Comparison of ENCODE assay signal across 16 mouse cellular contexts in genomic region chr9:121212322-121212721, GRCm38 (mm10).
DNase-seq lines count a peak whose midpoint lies in the region; ATAC-seq and TF ChIP-seq lines count a peak whose summit lies in the region.
"Had no signal": no experiment of that assay in that cellular context is flagged by ENCODE, and none has a peak within 500 bp of the region (broad histone marks: within the 10 kb centered on the region; RNA-seq: fewer than 3 reads in every experiment).

No protein-coding gene starts in this region.

- H3K4me3 ChIP-seq in lung, embryonic 14.5 days (ENCODE audit: low read depth, low read length), result no peak overlapping the region
- no peak overlapping the region for H3K4me3 ChIP-seq in limb, embryonic 11.5 days (ENCODE audit: low read depth, low read length)
- H3K4me3 ChIP-seq in hindbrain, embryonic 14.5 days (replicated peaks; ENCODE audit: low read length), result no peak overlapping the region
- H3K4me3 ChIP-seq: embryonic facial prominence, embryonic 12.5 days; forebrain, embryonic 15.5 days; intestine, embryonic 15.5 days; neural tube, embryonic 13.5 days had no signal

- ATAC-seq in CD4-positive, CD25-positive, alpha-beta regulatory T cell, adult 4 months, result no peak
- ATAC-seq in lung, embryonic 14.5 days (ENCODE audit: insufficient read depth), result no peak
- ATAC-seq in limb, embryonic 11.5 days (ENCODE audit: insufficient number of reproducible peaks, low FRiP score, low TSS enrichment, low read depth), result no peak
- no peak for ATAC-seq in hindbrain, embryonic 14.5 days (ENCODE audit: low FRiP score)
- ATAC-seq: forebrain, embryonic 15.5 days; intestine, embryonic 15.5 days had no signal

- H3K9me3 ChIP-seq in lung, embryonic 14.5 days (ENCODE audit: low read depth, low read length), result no peaks in the 10 kb centered on the region; the same call in 1 of the 2 replicates
- H3K9me3 ChIP-seq in limb, embryonic 11.5 days (ENCODE audit: control insufficient read depth, low read length), result no peaks in the 10 kb centered on the region; the same call in 1 of the 2 replicates
- H3K9me3 ChIP-seq in hindbrain, embryonic 14.5 days (ENCODE audit: control insufficient read depth, low read length), result peaks cover 8% of the 10 kb centered on the region; the same call in 1 of the 2 replicates
- H3K9me3 ChIP-seq: intestine, embryonic 15.5 days had no signal

- no peak overlapping the region for H3K4me2 ChIP-seq in lung, embryonic 14.5 days
- H3K4me2 ChIP-seq in limb, embryonic 11.5 days (ENCODE audit: low read depth, severe bottlenecking), result no peak overlapping the region
- no peak overlapping the region for H3K4me2 ChIP-seq in hindbrain, embryonic 14.5 days (replicated peaks)
- H3K4me2 ChIP-seq: embryonic facial prominence, embryonic 12.5 days; forebrain, embryonic 15.5 days; intestine, embryonic 15.5 days; neural tube, embryonic 13.5 days had no signal

- H3K4me1 ChIP-seq in lung, embryonic 14.5 days (ENCODE audit: insufficient read depth), result no peaks in the 10 kb centered on the region
- H3K4me1 ChIP-seq in limb, embryonic 11.5 days (ENCODE audit: control insufficient read depth, insufficient read depth, low read length), result no peaks in the 10 kb centered on the region
- H3K4me1 ChIP-seq in hindbrain, embryonic 14.5 days (replicated peaks; ENCODE audit: control insufficient read depth, insufficient read depth, low read length), result no peaks in the 10 kb centered on the region
- H3K4me1 ChIP-seq: embryonic facial prominence, embryonic 12.5 days; forebrain, embryonic 15.5 days; intestine, embryonic 15.5 days; neural tube, embryonic 13.5 days had no signal

- H3K27ac ChIP-seq in lung, embryonic 14.5 days (ENCODE audit: low read depth), result no peak overlapping the region
- H3K27ac ChIP-seq in limb, embryonic 11.5 days (replicated peaks; ENCODE audit: low read depth, low read length), result no peak overlapping the region
- H3K27ac ChIP-seq in hindbrain, embryonic 14.5 days, result no peak overlapping the region
- H3K27ac ChIP-seq: embryonic facial prominence, embryonic 12.5 days; forebrain, embryonic 15.5 days; intestine, embryonic 15.5 days; neural tube, embryonic 13.5 days had no signal

- peak; percentile 28 for DNase-seq in CD4-positive, CD25-positive, alpha-beta regulatory T cell, adult 2 months (ENCODE audit: low read depth, low spot score)
- peak; percentile 8 for DNase-seq in lung, embryonic 14.5 days
- DNase-seq in lung, adult 18-20 months, result no peak
- peak; percentile 66 for DNase-seq in ES-CJ7 (ENCODE audit: low read depth, low spot score)
- DNase-seq in limb, embryonic 11.5 days (ENCODE audit: low spot score), result peak; percentile 21
- DNase-seq in hindbrain, embryonic 14.5 days (ENCODE audit: low spot score), result no peak
- no peak for DNase-seq in embryo, embryonic 10 days (ENCODE audit: low spot score)
- DNase-seq: cerebellum, adult 8-10 months; heart, postnatal 10 days; layer of hippocampus, adult 9-11 months; right cerebral cortex, postnatal 14 days had no signal

- peak; percentile 24 for TF ChIP-seq CTCF in lung, embryonic 14.5 days (IDR thresholded peaks at IDR 0.05; ENCODE audit: low read depth)

- no peaks in the 10 kb centered on the region for H3K27me3 ChIP-seq in lung, embryonic 14.5 days (ENCODE audit: insufficient read depth, low read length)
- H3K27me3 ChIP-seq in limb, embryonic 11.5 days (ENCODE audit: control insufficient read depth, insufficient read depth, low read length), result no peaks in the 10 kb centered on the region
- H3K27me3 ChIP-seq in hindbrain, embryonic 14.5 days (ENCODE audit: control insufficient read depth, insufficient read depth, low read length), result no peaks in the 10 kb centered on the region
- H3K27me3 ChIP-seq: embryonic facial prominence, embryonic 12.5 days; forebrain, embryonic 15.5 days; intestine, embryonic 15.5 days; neural tube, embryonic 13.5 days had no signal

- H3K36me3 ChIP-seq in lung, embryonic 14.5 days (ENCODE audit: insufficient read depth), result no peaks in the 10 kb centered on the region
- no peaks in the 10 kb centered on the region for H3K36me3 ChIP-seq in limb, embryonic 11.5 days (ENCODE audit: control insufficient read depth, insufficient read depth, low read length)
- no peaks in the 10 kb centered on the region; the same call in 1 of the 2 replicates for H3K36me3 ChIP-seq in hindbrain, embryonic 14.5 days (replicated peaks; ENCODE audit: control insufficient read depth, insufficient read depth)
- H3K36me3 ChIP-seq: intestine, embryonic 15.5 days had no signal

- 59% methylated on average over 3 of the region's 3 CpGs for WGBS in lung, embryonic 14.5 days
- whole genome bisulfite sequencing in limb, embryonic 11.5 days, result 72% methylated on average over 3 of the region's 3 CpGs
- 68% methylated on average over 3 of the region's 3 CpGs for WGBS in hindbrain, embryonic 14.5 days

- no peak overlapping the region for H3K9ac ChIP-seq in lung, embryonic 14.5 days
- H3K9ac ChIP-seq in limb, embryonic 11.5 days (ENCODE audit: low read length), result no peak overlapping the region
- H3K9ac ChIP-seq in hindbrain, embryonic 14.5 days, result no peak overlapping the region
- H3K9ac ChIP-seq: embryonic facial prominence, embryonic 12.5 days; forebrain, embryonic 15.5 days; intestine, embryonic 15.5 days; neural tube, embryonic 13.5 days had no signal

Comparison
In these comparisons a context has a peak if more than half of its experiments do, and no peak if none do; other contexts are left out.
1. DNase-seq: peak in CD4-positive, CD25-positive, alpha-beta regulatory T cell, adult 2 months (single experiment), lung, embryonic 14.5 days (single experiment), ES-CJ7 (single experiment) and limb, embryonic 11.5 days (single experiment); none in lung, adult 18-20 months (0 of 2), hindbrain, embryonic 14.5 days (single experiment) and embryo, embryonic 10 days (single experiment).